Mouse (Mus musculus) ES-Bruce4 (cell line): ENCODE measurements around the gene Mapkapk3.

Experiments
- CTCF ChIP-seq: IDR thresholded peaks from one replicate; pipeline ENCODE4 v1.8.1; 2011; ENCODE audit warnings: low read depth, low read length
- POLR2A ChIP-seq: IDR thresholded peaks from one replicate; pipeline ENCODE4 v1.8.1; 2011; ENCODE audit warnings: low read length; ENCODE audit not compliant: insufficient read depth

DNA sequence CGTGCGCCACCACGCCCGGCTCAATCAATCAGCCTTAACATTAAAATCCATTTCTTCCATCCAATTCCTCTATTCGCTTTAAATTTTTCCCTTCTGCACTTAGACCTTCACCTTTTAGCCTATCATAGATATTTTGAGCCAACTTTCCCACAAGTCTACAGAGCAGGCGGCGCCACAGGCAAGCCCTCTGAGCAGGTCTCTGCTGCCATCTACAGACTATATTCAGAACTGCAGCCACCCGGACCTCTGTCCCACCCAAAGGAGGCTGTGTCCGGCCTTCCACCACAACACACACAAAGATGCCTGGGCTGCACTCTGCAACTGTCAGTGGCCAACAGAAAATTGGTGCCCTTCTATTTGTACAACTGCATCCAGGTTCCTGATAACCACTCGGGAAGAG is 1.2 kb upstream of the Mapkapk3 start:
- peak; percentile 91 for TF ChIP-seq CTCF
- TF ChIP-seq POLR2A: no peak
